Mouse (Mus musculus) embryonic facial prominence, embryonic 11.5 days (tissue): ENCODE measurements around the gene Ccl22. TPM values are rescaled to one million over a fixed set of nuclear protein-coding genes. Genes with fewer than 3 reads are reported as not detected.

Experiments used
- ATAC-seq: fragments of 200-750 bp; cut with Nextera tagmentation; replicated peaks from 2 replicates; pipeline ENCODE4 v1.8.0; 2017; ENCODE audit warnings: low read depth; ENCODE audit not compliant: insufficient number of reproducible peaks, low FRiP score, low TSS enrichment
- DNase-seq: peaks from one replicate; pipeline ENCODE4 v3.0.0-alpha.2; 2015; ENCODE audit warnings: low spot score
- H3K27ac ChIP-seq: fragments of 300-500 bp; sonication (generic); replicated peaks from 2 replicates; pipeline ENCODE4 v1.5.1; 2014; ENCODE audit warnings: mild to moderate bottlenecking, low read depth, low read length, control low read depth
- H3K27me3 ChIP-seq: fragments of 300-500 bp; sonication (generic); 2 replicates; pipeline ENCODE4 v1.6.1; 2014; ENCODE audit warnings: mild to moderate bottlenecking, low read length, moderate library complexity, mixed read lengths; ENCODE audit not compliant: control insufficient read depth, insufficient read depth
- H3K36me3 ChIP-seq: fragments of 300-500 bp; sonication (generic); replicated peaks from 2 replicates; pipeline ENCODE4 v1.6.1; 2014; ENCODE audit warnings: low read depth, mild to moderate bottlenecking, low read length, moderate library complexity, mixed read lengths; ENCODE audit not compliant: control insufficient read depth, insufficient read depth
- H3K4me1 ChIP-seq: fragments of 300-500 bp; sonication (generic); 2 replicates; pipeline ENCODE4 v1.6.1; 2014; ENCODE audit warnings: low read length, mixed read lengths; ENCODE audit not compliant: control insufficient read depth, insufficient read depth
- H3K4me2 ChIP-seq: fragments of 300-500 bp; sonication (generic); 2 replicates; pipeline ENCODE4 v1.6.1; 2014; ENCODE audit warnings: low read depth, mild to moderate bottlenecking, control low read depth, low read length, moderate library complexity
- H3K4me3 ChIP-seq: fragments of 300-500 bp; sonication (generic); 2 replicates; pipeline ENCODE4 v1.5.1; 2014; ENCODE audit warnings: low read depth, low read length, control low read depth
- H3K9ac ChIP-seq: fragments of 300-500 bp; sonication (generic); replicated peaks from 2 replicates; pipeline ENCODE4 v1.6.1; 2014; ENCODE audit warnings: mild to moderate bottlenecking, control low read depth, low read length
- H3K9me3 ChIP-seq: fragments of 300-500 bp; sonication (generic); replicated peaks from 2 replicates; pipeline ENCODE4 v1.6.1; 2016; ENCODE audit warnings: mild to moderate bottlenecking, low read length, inconsistent platforms, mixed read lengths; ENCODE audit not compliant: control insufficient read depth
- WGBS: fragments of 180-500 bp; shearing (Covaris S2); extraction: QIAGEN DNeasy Blood & Tissue Kit; methylation state at CpG from one replicate; pipeline ENCODE4 v1.1.7; 2014; 5-methylcytosine and 5-hydroxymethylcytosine counted together
- polyA plus RNA-seq: library from polyadenylated mRNA; unstranded; fragments of >200 nt; fragmentation: Nextera tagmentation; extraction: Ambion mirVana; gene quantifications from 2 replicates; pipeline ENCODE4 v1.2.1, GENCODE M21; 2014

Ccl22 gene
- polyA plus RNA-seq, 1 experiment from 2014 or later, result not detected

GRCm38 (mm10) chr8:94773700-94774171, 28.3 kb downstream of the Ccl22 start:
- WGBS, result 11% methylated on average over 12 of the region's 12 CpGs
- Histone ChIP-seq H3K4me1 (no peaks in the 10 kb centered on the region; the same call in none of the 2 replicates), H3K27ac (no peak overlapping the region), H3K4me3 (no peak overlapping the region), H3K27me3 (peaks cover 6% of the 10 kb centered on the region), H3K36me3 (no peaks in the 10 kb centered on the region; the same call in 1 of the 2 replicates), H3K9ac (no peak overlapping the region), H3K9me3 (no peaks in the 10 kb centered on the region), H3K4me2 (no peak overlapping the region)
- no peak for ATAC-seq
- DNase-seq, result peak; percentile 20

GRCm38 (mm10) chr8:94774601-94775000, 29.2 kb downstream of the Ccl22 start:
- no peak for ATAC-seq
- Histone ChIP-seq H3K9ac (no peak overlapping the region), H3K9me3 (no peaks in the 10 kb centered on the region), H3K4me1 (no peaks in the 10 kb centered on the region; the same call in none of the 2 replicates), H3K4me2 (no peak overlapping the region), H3K36me3 (no peaks in the 10 kb centered on the region; the same call in 1 of the 2 replicates), H3K27me3 (peaks cover 6% of the 10 kb centered on the region), H3K4me3 (no peak overlapping the region), H3K27ac (no peak overlapping the region)
- no peak for DNase-seq
- 90% methylated on average over 1 of the region's 1 CpGs for WGBS

- H3K4me3 ChIP-seq, result no peak overlapping the region
- DNase-seq, result no peak
- peaks cover 6% of the 10 kb centered on the region; the same call in 1 of the 2 replicates for H3K27me3 ChIP-seq
- H3K4me1 ChIP-seq, result no peaks in the 10 kb centered on the region; the same call in none of the 2 replicates
- no peaks in the 10 kb centered on the region; the same call in 1 of the 2 replicates for H3K36me3 ChIP-seq
- no peaks in the 10 kb centered on the region for H3K9me3 ChIP-seq
- WGBS, result 76% methylated on average over 2 of the region's 2 CpGs
- no peak overlapping the region for H3K27ac ChIP-seq
- ATAC-seq, result no peak
- H3K4me2 ChIP-seq, result no peak overlapping the region
- H3K9ac ChIP-seq, result no peak overlapping the region
Measured at GRCm38 (mm10) chr8:94776346-94776745, 31.0 kb downstream of the Ccl22 start.

- ATAC-seq (no peak), DNase-seq (no peak)
- Histone ChIP-seq H3K27ac (no peak overlapping the region), H3K9ac (no peak overlapping the region), H3K4me2 (no peak overlapping the region), H3K4me1 (no peaks in the 10 kb centered on the region; the same call in 1 of the 2 replicates), H3K9me3 (no peaks in the 10 kb centered on the region), H3K36me3 (no peaks in the 10 kb centered on the region; the same call in 1 of the 2 replicates), H3K4me3 (no peak overlapping the region), H3K27me3 (peaks cover 4% of the 10 kb centered on the region; the same call in 1 of the 2 replicates)
- 59% methylated on average over 10 of the region's 10 CpGs for WGBS
Measured at GRCm38 (mm10) chr8:94778036-94778435, 32.6 kb downstream of the Ccl22 start.

- 0 out of 2 replicates have a peak, but pooled peaks cover 2% of the 10 kb centered on the region for H3K27me3 ChIP-seq
- H3K4me3 ChIP-seq, result no peak overlapping the region
- no peak overlapping the region for H3K4me2 ChIP-seq
- no peak overlapping the region for H3K9ac ChIP-seq
- no peak overlapping the region for H3K27ac ChIP-seq
- ATAC-seq (no peak), DNase-seq (no peak)
- 39% methylated on average over 5 of the region's 5 CpGs for WGBS
- H3K9me3 ChIP-seq, result no peaks in the 10 kb centered on the region
- H3K4me1 ChIP-seq, result no peaks in the 10 kb centered on the region; the same call in 1 of the 2 replicates
- H3K36me3 ChIP-seq, result no peaks in the 10 kb centered on the region; the same call in 1 of the 2 replicates
Measured at GRCm38 (mm10) chr8:94778473-94778872, 33.1 kb downstream of the Ccl22 start.

- Histone ChIP-seq H3K4me1 (no peaks in the 10 kb centered on the region; the same call in 1 of the 2 replicates), H3K27ac (no peak overlapping the region), H3K9me3 (no peaks in the 10 kb centered on the region), H3K36me3 (no peaks in the 10 kb centered on the region; the same call in 1 of the 2 replicates), H3K9ac (no peak overlapping the region), H3K4me3 (no peak overlapping the region), H3K4me2 (no peak overlapping the region), H3K27me3 (0 out of 2 replicates have a peak, but pooled peaks cover 2% of the 10 kb centered on the region)
- WGBS, result 77% methylated on average over 10 of the region's 10 CpGs
- ATAC-seq, result no peak
- DNase-seq, result peak; percentile 10
Measured at GRCm38 (mm10) chr8:94778895-94779533, 33.6 kb downstream of the Ccl22 start.

- WGBS, result 90% methylated on average over 16 of the region's 16 CpGs
- Histone ChIP-seq H3K4me2 (no peak overlapping the region), H3K4me1 (no peaks in the 10 kb centered on the region; the same call in 1 of the 2 replicates), H3K9me3 (no peaks in the 10 kb centered on the region), H3K9ac (no peak overlapping the region), H3K27me3 (no peaks in the 10 kb centered on the region), H3K27ac (no peak overlapping the region), H3K36me3 (no peaks in the 10 kb centered on the region; the same call in 1 of the 2 replicates), H3K4me3 (no peak overlapping the region)
- ATAC-seq (no peak), DNase-seq (no peak)
Measured at GRCm38 (mm10) chr8:94779534-94780294, 34.3 kb downstream of the Ccl22 start.
